Mouse (Mus musculus) ES-Bruce4 (cell line): ENCODE measurements at regions not wholly inside any gene's neighbourhood (a gene's known extent, or its start where the extent isn't known, plus 50 kb on each side); places are given as distances from the start of the nearest gene placed in this dataset.

Experiments used
- CTCF ChIP-seq: IDR thresholded peaks from one replicate; pipeline ENCODE4 v1.8.1; 2011; ENCODE audit warnings: low read depth, low read length
- POLR2A ChIP-seq: IDR thresholded peaks from one replicate; pipeline ENCODE4 v1.8.1; 2011; ENCODE audit warnings: low read length; ENCODE audit not compliant: insufficient read depth

DNA sequence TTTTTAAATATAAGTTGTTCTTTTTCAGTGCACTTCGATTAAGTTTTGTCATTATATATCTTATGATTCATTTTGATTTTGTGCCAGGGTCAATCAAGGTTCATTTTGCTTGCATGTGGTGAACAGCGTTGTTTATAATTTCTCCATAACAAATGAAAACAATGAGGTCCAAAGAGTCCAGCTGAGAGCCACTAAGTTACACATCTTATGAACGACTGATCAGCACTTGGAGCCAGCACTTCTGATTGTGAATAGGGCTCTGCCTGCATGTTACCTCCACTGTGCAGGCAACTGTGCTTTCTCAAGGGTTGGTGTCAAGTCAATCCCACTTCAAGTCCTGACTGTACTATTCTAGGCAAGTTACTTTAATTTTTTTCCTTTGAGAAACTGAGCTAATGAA is 243.5 kb upstream of the Adra1b start:
- TF ChIP-seq CTCF (no peak), POLR2A (no peak)
